Mouse (Mus musculus) embryonic fibroblast, embryonic 13.5 days (primary cell): Measurements from ENCODE around the gene Unk. TPM values are rescaled to one million over a fixed set of nuclear protein-coding genes. Genes with fewer than 3 reads are reported as not detected.
A peak's percentile ranks its signal among the peaks of the same experiment; 100 is the strongest.

Experiments used
- H3K27ac ChIP-seq: 2 replicates; pipeline ENCODE4 v1.5.1; 2012; ENCODE audit warnings: low read length, control low read depth, inconsistent platforms; ENCODE audit not compliant: insufficient read depth
- H3K4me1 ChIP-seq: 2 replicates; pipeline ENCODE4 v1.6.1; 2011; ENCODE audit warnings: low read length; ENCODE audit not compliant: control insufficient read depth, insufficient read depth
- H3K4me3 ChIP-seq: 2 replicates; pipeline ENCODE4 v1.5.1; 2011; ENCODE audit warnings: mild to moderate bottlenecking, control low read depth, low read length; ENCODE audit not compliant: insufficient read depth
- CTCF ChIP-seq: IDR thresholded peaks from 2 replicates; pipeline ENCODE4 v1.5.1; 2011; ENCODE audit warnings: mild to moderate bottlenecking, control low read depth, low read length, moderate library complexity, borderline replicate concordance; ENCODE audit not compliant: insufficient read depth
- POLR2A ChIP-seq: IDR thresholded peaks from 2 replicates; pipeline ENCODE4 v1.6.1; 2011; ENCODE audit warnings: low read depth, mild to moderate bottlenecking, control low read depth, low read length, moderate library complexity
- polyA plus RNA-seq: library from polyadenylated mRNA; stranded (reverse); fragments of >200 nt; gene quantifications from 2 replicates; pipeline ENCODE4 v1.2.4, GENCODE M21; 2011; ENCODE audit warnings: low read depth; ENCODE audit not compliant: missing spikeins, insufficient read length

Unk gene
- polyA plus RNA-seq, 1 experiment: 18.8 TPM

DNA sequence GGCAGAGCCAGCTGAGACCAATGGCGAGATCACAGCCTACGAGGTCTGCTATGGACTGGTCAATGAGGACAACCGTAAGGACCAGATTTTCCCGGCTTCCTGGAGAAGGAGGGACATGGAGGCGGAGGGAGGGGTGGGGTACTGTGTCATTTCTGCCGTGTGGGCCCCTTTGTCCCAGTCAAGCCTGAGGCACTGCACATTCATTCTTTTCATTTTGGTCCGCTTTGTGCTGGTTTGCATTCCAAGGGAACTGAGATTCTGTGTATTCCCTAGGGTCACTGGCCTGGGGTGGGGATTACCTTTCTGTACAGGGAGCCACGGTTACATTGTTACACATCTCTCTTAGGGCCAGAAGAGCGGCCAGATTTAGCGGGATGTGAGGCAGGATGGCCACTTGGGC is 29.5 kb upstream of the Unk start:
- Histone ChIP-seq H3K4me1 (peaks cover 3% of the 10 kb centered on the region; the same call in 1 of the 2 replicates), H3K27ac (no peak overlapping the region), H3K4me3 (no peak overlapping the region)
- TF ChIP-seq CTCF (no peak), POLR2A (no peak)

DNA sequence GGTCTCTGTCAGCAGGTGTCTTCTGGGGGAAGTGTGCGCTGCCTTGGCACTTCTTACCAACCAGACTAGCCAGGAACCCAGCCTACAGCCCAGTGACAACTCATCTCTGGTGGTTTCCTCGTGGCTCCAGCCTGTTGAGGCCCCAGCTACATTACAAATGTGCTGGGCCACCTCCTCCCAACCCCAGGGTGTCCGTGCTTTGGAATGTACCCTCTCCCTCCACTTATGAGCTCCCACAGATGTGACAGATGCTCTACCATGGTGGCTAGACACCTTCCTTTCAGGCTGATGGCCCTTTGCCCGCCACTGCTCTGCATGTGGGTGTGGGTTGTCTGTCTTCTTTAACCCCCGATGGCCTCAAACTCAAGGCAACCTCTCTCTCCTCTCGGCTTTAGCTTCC is 28.4 kb upstream of the Unk start:
- Histone ChIP-seq H3K4me3 (no peak overlapping the region), H3K4me1 (peaks cover 3% of the 10 kb centered on the region; the same call in 1 of the 2 replicates), H3K27ac (no peak overlapping the region)
- TF ChIP-seq POLR2A (no peak), CTCF (no peak)

DNA sequence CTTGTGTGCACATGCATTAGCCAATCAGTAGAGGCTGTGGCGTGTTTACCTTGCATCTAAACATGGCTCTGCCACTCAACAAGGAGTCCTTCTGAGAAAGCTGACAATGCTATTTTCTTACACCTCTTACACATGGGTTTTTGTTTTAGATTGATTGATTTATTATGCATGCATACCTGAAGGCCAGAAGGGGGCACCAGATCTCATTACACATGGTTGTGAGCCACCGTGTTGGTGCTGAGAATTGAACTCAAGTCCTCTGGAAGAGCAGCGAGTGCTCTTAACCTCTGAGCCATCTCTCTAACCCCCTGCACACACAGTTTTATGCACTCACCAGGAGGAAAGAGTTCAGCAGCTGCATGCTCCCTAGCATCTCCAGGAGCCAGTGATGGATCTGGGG is 27.2 kb upstream of the Unk start:
- peaks cover 3% of the 10 kb centered on the region; the same call in 1 of the 2 replicates for H3K4me1 ChIP-seq
- TF ChIP-seq POLR2A (peak; percentile 27; the same call in 1 of the 2 replicates), CTCF (no peak)
- H3K4me3 ChIP-seq: no peak overlapping the region
- no peak overlapping the region for H3K27ac ChIP-seq

DNA sequence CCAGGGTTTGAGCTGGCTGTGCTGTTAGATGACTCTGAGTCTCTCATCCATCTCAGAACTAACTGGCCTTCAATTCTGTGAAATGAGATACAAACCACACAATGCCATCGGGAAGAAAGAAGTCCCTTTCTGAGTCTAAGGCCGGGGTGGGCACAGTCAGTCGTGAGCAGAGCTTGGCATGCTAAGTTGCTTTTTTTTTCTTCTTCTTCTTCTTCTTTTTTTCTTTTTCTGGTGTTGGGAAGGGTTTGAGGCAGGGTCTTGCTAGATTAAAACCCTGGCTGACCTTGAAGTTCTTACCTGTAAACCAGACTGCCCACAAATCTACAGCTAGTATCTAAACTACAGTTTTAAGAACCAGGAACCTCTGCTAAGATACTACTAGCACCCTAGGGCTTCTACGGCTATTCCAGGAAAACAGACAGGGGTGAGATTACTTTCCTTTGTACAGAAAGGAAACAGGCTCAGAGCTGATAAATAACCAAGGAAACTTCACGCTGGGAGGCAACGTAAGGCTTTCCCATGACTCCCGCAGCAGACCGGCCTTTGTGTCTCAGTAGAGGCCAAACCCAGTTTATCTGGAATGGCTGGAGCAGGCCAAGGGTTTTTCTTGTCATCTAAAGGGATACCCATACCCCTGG is 25.8 kb upstream of the Unk start:
- Histone ChIP-seq H3K4me3 (no peak overlapping the region; the same call in 1 of the 2 replicates), H3K27ac (no peak overlapping the region), H3K4me1 (peaks cover 3% of the 10 kb centered on the region; the same call in 1 of the 2 replicates)
- TF ChIP-seq POLR2A: 0 out of 2 replicates have a peak, but pooled peaks have one; percentile 11
- TF ChIP-seq CTCF: no peak

DNA sequence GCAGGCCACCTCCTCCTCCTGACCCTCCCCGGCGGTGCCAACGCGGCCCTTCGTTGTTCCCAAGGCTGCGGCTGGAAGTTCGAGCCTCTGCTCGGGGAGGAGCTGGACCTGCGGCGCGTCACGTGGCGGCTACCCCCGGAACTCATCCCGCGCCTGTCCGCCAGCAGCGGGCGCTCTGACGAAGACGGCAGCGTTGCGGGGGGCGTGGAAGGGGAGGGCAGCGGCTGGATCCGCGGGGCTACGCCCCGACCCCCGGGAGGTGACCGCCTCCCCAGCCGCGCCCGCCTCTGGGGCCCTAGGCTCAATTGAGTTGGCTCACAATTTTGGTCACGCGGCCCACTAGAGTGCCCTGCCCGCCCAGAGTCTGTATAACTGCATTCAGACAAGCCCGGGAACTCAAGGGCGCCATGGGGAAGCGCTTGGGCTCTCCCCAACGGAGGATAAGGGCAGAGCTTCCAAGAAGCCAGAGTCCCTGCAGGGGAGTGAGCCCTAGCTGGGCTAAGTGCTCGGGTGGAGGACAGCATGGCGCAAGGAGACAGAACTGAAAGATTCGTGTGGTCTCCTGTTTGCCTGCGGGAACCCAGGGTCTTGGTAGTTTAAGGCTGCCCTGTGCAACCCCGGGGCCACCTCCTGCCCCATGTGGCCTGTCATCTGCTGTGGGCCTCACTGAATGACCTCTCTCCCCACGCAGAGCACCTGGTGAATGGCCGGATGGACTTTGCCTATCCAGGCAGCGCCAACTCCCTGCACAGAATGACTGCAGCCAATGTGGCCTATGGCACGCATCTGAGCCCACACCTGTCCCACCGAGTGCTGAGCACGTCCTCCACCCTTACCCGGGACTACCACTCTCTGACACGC is 25.1 kb upstream of the Unk start:
- TF ChIP-seq POLR2A: peak; percentile 46
- TF ChIP-seq CTCF: peak; percentile 72
- Histone ChIP-seq H3K4me1 (peaks cover 3% of the 10 kb centered on the region; the same call in 1 of the 2 replicates), H3K27ac (peak overlapping the region; percentile 3), H3K4me3 (no peak overlapping the region; the same call in 1 of the 2 replicates)

DNA sequence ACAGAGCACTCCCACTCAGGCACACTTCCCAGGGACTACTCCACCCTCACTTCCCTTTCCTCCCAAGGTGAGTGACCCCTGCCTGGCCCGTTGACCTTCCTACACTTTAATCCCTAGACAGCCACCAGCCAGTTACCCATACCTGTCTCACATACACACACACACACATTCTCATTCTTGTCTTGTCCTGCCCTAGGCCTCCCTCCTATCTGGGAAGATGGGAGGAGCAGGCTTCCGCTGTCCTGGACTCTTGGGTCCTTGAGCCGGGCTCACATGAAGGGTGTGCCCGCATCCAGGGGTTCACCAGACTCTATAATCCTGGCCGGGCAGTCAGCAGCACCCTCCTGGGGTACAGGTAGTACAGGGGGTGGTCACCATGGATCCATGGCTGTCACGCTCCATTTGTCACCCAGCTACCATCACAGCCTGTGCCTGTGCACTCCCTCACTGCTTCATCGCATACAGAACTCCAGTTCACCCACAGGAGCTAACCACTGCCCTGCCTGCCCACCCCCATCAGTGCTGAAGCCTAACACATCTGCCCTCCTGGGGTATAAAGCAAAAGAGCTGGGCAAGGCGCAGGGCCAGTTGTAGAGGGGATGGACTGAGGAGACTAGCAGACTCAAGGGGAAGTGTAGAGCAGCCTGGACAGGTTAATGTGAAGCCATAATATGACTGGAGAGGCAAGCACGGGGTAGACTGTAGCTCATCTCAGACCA is 24.3 kb upstream of the Unk start:
- TF ChIP-seq CTCF (no peak), POLR2A (no peak; the same call in 1 of the 2 replicates)
- H3K4me3 ChIP-seq: no peak overlapping the region

DNA sequence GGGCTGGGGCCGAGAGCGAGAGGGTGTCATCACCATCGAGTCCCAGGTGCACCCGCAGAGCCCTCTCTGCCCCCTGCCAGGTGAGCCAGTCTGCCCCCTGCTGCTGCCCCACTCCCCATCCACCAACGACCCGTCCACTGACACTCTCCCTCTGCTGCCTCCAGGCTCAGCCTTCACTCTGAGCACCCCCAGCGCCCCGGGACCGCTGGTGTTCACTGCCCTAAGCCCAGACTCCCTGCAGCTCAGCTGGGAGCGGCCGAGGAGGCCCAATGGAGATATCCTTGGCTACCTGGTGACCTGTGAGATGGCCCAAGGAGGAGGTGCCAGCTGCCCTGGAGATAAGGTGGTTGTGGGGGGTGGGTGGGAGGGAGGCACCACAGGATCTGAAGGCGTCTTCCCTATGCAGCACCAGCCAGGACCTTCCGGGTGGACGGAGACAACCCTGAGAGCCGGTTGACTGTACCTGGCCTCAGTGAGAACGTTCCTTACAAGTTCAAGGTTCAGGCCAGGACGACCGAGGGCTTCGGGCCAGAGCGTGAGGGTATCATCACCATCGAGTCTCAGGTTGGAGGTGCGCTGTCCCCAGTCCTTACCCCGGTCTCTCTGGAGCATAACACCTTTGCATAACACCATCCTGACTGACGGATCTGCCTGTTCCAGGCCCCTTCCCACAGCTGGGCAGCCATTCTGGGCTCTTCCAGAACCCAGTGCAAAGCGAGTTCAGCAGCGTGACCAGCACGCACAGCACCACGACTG is 22.8 kb upstream of the Unk start:
- H3K4me1 ChIP-seq: peaks cover 3% of the 10 kb centered on the region; the same call in 1 of the 2 replicates
- no peak overlapping the region for H3K4me3 ChIP-seq
- no peak overlapping the region for H3K27ac ChIP-seq
- TF ChIP-seq POLR2A: no peak
- no peak for TF ChIP-seq CTCF

More for the DNA sequence above, 24.3 kb upstream of the Unk start:
- peaks cover 3% of the 10 kb centered on the region; the same call in 1 of the 2 replicates for H3K4me1 ChIP-seq
- no peak overlapping the region for H3K27ac ChIP-seq

DNA sequence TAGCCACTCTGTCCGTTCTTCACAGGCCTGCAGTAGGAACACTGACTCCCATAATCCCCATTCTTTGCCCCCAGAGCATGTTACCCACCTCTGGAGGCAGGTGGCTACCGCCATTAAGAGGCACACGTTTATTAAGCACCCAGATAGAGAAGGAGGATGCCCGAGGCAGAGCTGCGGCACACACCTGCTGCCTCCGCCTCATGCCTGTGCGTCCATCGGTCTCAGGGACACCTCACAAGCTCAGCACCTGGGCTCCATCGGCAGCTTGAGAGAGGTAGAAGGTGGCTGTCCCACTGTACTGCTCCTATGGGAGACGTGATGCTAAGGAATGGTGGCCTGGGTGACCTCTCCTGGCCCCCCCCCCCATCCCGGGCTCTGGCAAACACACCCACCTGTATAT is 21.7 kb upstream of the Unk start:
- Histone ChIP-seq H3K4me3 (no peak overlapping the region), H3K4me1 (peaks cover 3% of the 10 kb centered on the region; the same call in 1 of the 2 replicates), H3K27ac (no peak overlapping the region)
- TF ChIP-seq CTCF (no peak), POLR2A (no peak)

DNA sequence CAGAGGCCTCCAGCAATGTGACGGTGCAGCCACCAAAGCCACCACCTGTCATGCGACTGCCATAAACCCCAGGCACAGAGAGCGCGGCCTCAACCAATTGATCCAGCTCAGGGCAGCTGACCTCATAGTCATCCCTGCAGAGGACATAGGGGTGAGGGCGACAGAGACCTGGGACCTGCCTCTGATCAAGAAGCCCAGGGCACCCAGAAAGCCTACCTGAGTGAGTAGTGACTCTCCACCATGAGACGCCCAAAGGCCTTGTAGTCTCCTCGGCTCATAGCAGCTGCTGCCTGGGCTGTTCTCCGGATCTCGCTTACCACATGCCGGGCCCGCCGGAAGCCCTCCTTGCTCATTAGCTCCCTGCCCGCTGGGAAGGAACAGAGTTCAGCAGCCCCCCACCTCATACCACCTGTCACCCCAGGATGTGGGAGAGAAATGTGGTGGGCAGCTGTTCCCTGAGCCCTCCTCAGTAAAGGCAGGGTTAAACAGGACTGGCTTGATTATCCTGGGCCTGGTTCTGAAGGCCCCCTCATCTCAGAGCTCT is 21.2 kb upstream of the Unk start:
- H3K4me3 ChIP-seq: no peak overlapping the region
- TF ChIP-seq CTCF (no peak), POLR2A (no peak)
- H3K27ac ChIP-seq: no peak overlapping the region
- H3K4me1 ChIP-seq: peaks cover 3% of the 10 kb centered on the region; the same call in 1 of the 2 replicates
